Mouse (Mus musculus): Measurements from ENCODE around the gene Bzw1. TPM values are rescaled to one million over a fixed set of nuclear protein-coding genes. Genes with fewer than 3 reads are reported as not detected.

Bzw1 gene
- polyA plus RNA-seq, 1 experiment: 313 TPM

DNA sequence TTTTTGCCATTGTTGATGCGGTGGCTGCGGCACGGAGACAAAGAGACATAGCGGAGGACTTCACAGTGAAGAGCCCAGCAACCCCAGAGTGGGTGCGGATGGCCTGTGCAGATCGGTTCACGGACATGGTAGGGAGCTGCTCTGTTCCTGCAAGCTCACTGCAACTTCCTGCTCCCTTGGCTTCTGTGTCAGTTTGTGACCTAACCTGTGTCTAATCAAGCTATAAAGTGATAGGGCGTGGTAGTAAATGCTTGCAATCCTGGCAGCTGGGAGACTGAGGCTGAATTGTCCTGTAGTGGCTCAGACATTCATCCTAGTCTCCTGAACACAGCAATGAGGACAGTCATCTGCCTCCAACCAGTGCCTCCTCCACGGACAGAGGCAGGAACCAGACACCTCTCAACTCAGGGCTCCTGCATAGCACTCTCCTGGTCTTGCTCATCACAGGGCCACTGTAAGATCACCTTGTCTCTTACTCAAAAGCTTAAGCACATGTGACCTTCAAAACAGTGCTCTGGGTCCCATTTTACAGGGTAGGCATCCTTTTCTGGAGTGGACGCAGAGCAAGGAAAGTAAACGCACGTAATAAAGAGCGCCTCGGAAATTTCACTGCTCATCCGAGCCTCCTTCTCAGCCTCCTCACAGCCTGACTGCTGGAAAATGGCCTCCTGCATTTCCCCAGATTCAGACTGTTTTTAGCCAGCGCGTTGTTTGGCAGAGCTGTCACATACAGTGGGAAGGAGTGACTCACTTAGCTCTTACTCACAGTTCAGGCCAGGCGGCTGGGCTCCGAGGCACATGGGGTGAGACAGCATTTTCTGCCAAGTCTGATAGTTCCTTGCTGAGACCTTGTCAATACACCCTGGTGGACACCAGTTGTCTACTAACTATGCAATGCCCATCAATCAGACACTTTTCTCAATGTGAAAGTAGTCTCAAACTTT, 33.5 kb upstream of the Bzw1 start:
- Histone ChIP-seq H3K27ac (ENCODE audit: insufficient read depth, low read length) (peak overlapping the region; percentile 13; the same call in 1 of the 2 replicates), H3K27me3 (ENCODE audit: control insufficient read depth, insufficient read depth, low read length, poor library complexity, severe bottlenecking) (no peaks in the 10 kb centered on the region), H3K4me1 (ENCODE audit: control insufficient read depth, insufficient read depth, low read length) (peaks cover 2% of the 10 kb centered on the region), H3K9ac (ENCODE audit: low read depth, poor library complexity, severe bottlenecking) (0 out of 2 replicates have a peak overlapping the region, but pooled peaks have one; percentile 22), H3K36me3 (ENCODE audit: control insufficient read depth, insufficient read depth, low read length, poor library complexity, severe bottlenecking) (no peaks in the 10 kb centered on the region), H3K9me3 (replicated peaks; ENCODE audit: control insufficient read depth, insufficient read depth, low read length, poor library complexity, severe bottlenecking) (no peaks in the 10 kb centered on the region), H3K4me3 (ENCODE audit: low read depth, low read length) (peak overlapping the region; percentile 3)
- TF ChIP-seq POLR2A (IDR thresholded peaks at IDR 0.05; ENCODE audit: insufficient read depth, low read length): no peak
- TF ChIP-seq EP300 (IDR thresholded peaks at IDR 0.05; ENCODE audit: insufficient read depth, low read depth, low read length): no peak
- no peak for TF ChIP-seq CTCF (IDR thresholded peaks at IDR 0.05; ENCODE audit: low read depth, low read length)

DNA sequence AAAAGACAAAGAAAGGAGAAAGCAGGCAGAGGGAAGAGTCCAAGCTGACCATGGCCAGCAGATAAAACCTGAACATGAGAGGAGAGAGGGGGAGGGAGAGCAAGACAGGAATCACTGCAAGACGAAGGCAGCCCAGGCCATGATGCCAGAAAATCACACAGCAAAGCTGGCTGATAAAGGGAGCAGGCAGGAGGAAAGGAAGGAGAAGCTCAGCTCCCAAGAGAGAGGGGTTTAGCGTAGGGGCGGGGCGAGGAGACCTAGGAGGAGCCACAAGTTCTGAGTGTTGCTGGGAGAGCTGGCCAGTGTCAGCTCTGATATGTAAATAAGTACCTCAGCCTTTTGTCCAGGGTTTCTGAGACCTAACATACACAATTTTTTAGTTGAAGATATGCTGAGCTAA, 30.4 kb upstream of the Bzw1 start:
- peaks cover 2% of the 10 kb centered on the region for H3K4me1 ChIP-seq (ENCODE audit: control insufficient read depth, insufficient read depth, low read length)
- H3K9ac ChIP-seq (ENCODE audit: low read depth, poor library complexity, severe bottlenecking): 0 out of 2 replicates have a peak overlapping the region, but pooled peaks have one; percentile 6
- no peak for TF ChIP-seq EP300 (IDR thresholded peaks at IDR 0.05; ENCODE audit: insufficient read depth, low read depth, low read length)
- no peak for TF ChIP-seq POLR2A (IDR thresholded peaks at IDR 0.05; ENCODE audit: insufficient read depth, low read length)
- no peak for TF ChIP-seq CTCF (IDR thresholded peaks at IDR 0.05; ENCODE audit: low read depth, low read length)
- H3K27me3 ChIP-seq (ENCODE audit: control insufficient read depth, insufficient read depth, low read length, poor library complexity, severe bottlenecking): no peaks in the 10 kb centered on the region
- H3K9me3 ChIP-seq (replicated peaks; ENCODE audit: control insufficient read depth, insufficient read depth, low read length, poor library complexity, severe bottlenecking): no peaks in the 10 kb centered on the region; the same call in 1 of the 2 replicates
- peak overlapping the region; percentile 70 for H3K27ac ChIP-seq (ENCODE audit: insufficient read depth, low read length)
- H3K4me3 ChIP-seq (ENCODE audit: low read depth, low read length): peak overlapping the region; percentile 47
- H3K36me3 ChIP-seq (ENCODE audit: control insufficient read depth, insufficient read depth, low read length, poor library complexity, severe bottlenecking): no peaks in the 10 kb centered on the region

DNA sequence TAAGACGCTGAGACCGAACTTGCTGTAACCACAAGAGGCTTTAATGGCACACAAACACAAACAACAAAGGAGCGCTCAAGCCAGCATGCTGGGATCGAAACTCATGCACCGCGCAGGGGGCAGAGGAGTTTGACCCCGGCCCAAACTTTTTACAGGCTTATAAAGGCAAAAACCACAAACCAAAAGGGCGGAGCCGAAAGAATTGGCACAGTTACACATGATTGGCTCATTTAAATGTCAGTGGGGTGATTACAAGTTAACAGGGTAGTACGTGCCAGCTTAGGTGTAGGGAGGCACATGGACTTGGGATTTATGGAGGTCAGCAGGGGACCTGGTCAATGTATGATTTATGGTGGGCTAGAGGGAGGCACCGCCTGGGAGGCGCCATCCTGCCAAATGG, 28.1 kb upstream of the Bzw1 start:
- no peaks in the 10 kb centered on the region for H3K36me3 ChIP-seq (ENCODE audit: control insufficient read depth, insufficient read depth, low read length, poor library complexity, severe bottlenecking)
- no peaks in the 10 kb centered on the region; the same call in 1 of the 2 replicates for H3K9me3 ChIP-seq (replicated peaks; ENCODE audit: control insufficient read depth, insufficient read depth, low read length, poor library complexity, severe bottlenecking)
- H3K27me3 ChIP-seq (ENCODE audit: control insufficient read depth, insufficient read depth, low read length, poor library complexity, severe bottlenecking): no peaks in the 10 kb centered on the region
- H3K9ac ChIP-seq (ENCODE audit: low read depth, poor library complexity, severe bottlenecking): no peak overlapping the region
- no peak overlapping the region for H3K4me3 ChIP-seq (ENCODE audit: low read depth, low read length)
- TF ChIP-seq EP300 (IDR thresholded peaks at IDR 0.05; ENCODE audit: insufficient read depth, low read depth, low read length): no peak
- TF ChIP-seq POLR2A (IDR thresholded peaks at IDR 0.05; ENCODE audit: insufficient read depth, low read length): no peak
- H3K27ac ChIP-seq (ENCODE audit: insufficient read depth, low read length): no peak overlapping the region
- peaks cover 2% of the 10 kb centered on the region for H3K4me1 ChIP-seq (ENCODE audit: control insufficient read depth, insufficient read depth, low read length)

DNA sequence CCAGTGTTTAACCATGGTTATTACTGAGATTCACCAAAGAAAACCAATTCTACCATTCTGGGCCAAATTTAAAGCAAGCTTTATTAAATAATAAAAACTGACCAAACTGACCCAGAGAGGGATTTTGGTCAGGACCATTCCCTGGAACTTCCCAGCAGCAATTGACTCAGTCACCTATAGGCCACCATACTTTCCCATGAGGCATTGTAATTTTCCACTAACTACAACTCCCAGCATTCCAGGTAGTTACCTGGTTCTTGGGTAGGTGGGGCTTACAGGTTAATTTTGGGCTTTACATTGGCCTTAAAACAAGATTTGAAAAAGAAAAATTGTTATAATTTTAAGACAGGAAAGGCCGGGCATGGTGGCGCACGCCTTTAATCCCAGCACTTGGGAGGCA, 26.9 kb upstream of the Bzw1 start:
- Histone ChIP-seq H3K9me3 (replicated peaks; ENCODE audit: control insufficient read depth, insufficient read depth, low read length, poor library complexity, severe bottlenecking) (no peaks in the 10 kb centered on the region; the same call in 1 of the 2 replicates), H3K4me3 (ENCODE audit: low read depth, low read length) (0 out of 2 replicates have a peak overlapping the region, but pooled peaks have one; percentile 26), H3K27ac (ENCODE audit: insufficient read depth, low read length) (no peak overlapping the region), H3K27me3 (ENCODE audit: control insufficient read depth, insufficient read depth, low read length, poor library complexity, severe bottlenecking) (no peaks in the 10 kb centered on the region), H3K9ac (ENCODE audit: low read depth, poor library complexity, severe bottlenecking) (no peak overlapping the region), H3K4me1 (ENCODE audit: control insufficient read depth, insufficient read depth, low read length) (peaks cover 2% of the 10 kb centered on the region), H3K36me3 (ENCODE audit: control insufficient read depth, insufficient read depth, low read length, poor library complexity, severe bottlenecking) (no peaks in the 10 kb centered on the region)
- TF ChIP-seq EP300 (IDR thresholded peaks at IDR 0.05; ENCODE audit: insufficient read depth, low read depth, low read length) (no peak), CTCF (IDR thresholded peaks at IDR 0.05; ENCODE audit: low read depth, low read length) (no peak), POLR2A (IDR thresholded peaks at IDR 0.05; ENCODE audit: insufficient read depth, low read length) (no peak)

DNA sequence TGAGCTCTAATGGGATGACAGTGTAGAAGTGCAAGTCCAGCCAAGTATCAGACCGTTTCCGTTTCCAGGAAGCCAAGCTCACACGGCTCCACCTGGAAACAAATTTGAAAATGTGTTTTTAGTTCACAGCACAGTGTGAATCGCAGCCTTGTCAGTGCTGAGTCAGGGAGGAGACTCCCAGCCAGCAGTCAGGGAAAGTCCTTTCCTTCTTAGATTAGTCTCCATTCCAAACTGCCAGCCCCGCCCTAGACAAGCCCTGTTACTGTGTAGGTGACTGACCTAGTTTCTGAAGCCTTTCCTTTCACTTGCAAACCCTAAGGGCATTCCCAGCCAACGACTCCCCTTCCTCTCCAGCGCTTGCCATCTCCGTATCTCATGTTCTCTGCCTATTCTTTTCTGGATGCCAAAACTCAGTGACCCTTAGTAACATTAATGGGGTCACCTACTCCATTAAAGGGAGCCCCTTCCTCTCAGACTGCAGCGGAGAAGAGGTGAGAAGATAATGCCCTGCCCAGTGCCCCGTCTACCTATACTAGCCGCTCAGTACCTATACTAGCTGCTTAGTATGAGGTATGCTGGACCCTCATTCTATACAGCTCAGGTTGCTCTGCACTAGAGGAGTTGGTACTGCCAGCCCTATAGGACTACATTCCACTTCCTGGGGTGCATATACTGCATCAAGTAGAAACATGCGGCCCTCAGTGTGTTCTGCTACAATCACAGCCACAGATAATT, 25.8 kb upstream of the Bzw1 start:
- no peaks in the 10 kb centered on the region; the same call in 1 of the 2 replicates for H3K9me3 ChIP-seq (replicated peaks; ENCODE audit: control insufficient read depth, insufficient read depth, low read length, poor library complexity, severe bottlenecking)
- H3K27ac ChIP-seq (ENCODE audit: insufficient read depth, low read length): peak overlapping the region; percentile 95
- H3K36me3 ChIP-seq (ENCODE audit: control insufficient read depth, insufficient read depth, low read length, poor library complexity, severe bottlenecking): no peaks in the 10 kb centered on the region
- TF ChIP-seq EP300 (IDR thresholded peaks at IDR 0.05; ENCODE audit: insufficient read depth, low read depth, low read length) (peak; percentile 84), CTCF (IDR thresholded peaks at IDR 0.05; ENCODE audit: low read depth, low read length) (no peak)
- H3K27me3 ChIP-seq (ENCODE audit: control insufficient read depth, insufficient read depth, low read length, poor library complexity, severe bottlenecking): no peaks in the 10 kb centered on the region
- H3K4me1 ChIP-seq (ENCODE audit: control insufficient read depth, insufficient read depth, low read length): no peaks in the 10 kb centered on the region
- peak overlapping the region; percentile 10; the same call in 1 of the 2 replicates for H3K4me3 ChIP-seq (ENCODE audit: low read depth, low read length)
- H3K9ac ChIP-seq (ENCODE audit: low read depth, poor library complexity, severe bottlenecking): no peak overlapping the region
